Mouse (Mus musculus) spleen, adult 10 weeks (tissue): ENCODE data around the gene Pmm1. TPM values are rescaled to one million over a fixed set of nuclear protein-coding genes. Genes with fewer than 3 reads are reported as not detected.

Experiments used
- polyA plus RNA-seq: library from polyadenylated mRNA; stranded (reverse); fragments of 350-450 nt; fragmentation: Illumina TruSeq; extraction: RNeasy Lipid Tissue Mini Kit (QIAGEN cat#74804); gene quantifications from one replicate; pipeline ENCODE4 v1.2.3, GENCODE M21; 2015; ENCODE audit warnings: low replicate concordance; ENCODE audit not compliant: insufficient read depth

The Pmm1 gene
- 8.7 TPM for polyA plus RNA-seq

DNA sequence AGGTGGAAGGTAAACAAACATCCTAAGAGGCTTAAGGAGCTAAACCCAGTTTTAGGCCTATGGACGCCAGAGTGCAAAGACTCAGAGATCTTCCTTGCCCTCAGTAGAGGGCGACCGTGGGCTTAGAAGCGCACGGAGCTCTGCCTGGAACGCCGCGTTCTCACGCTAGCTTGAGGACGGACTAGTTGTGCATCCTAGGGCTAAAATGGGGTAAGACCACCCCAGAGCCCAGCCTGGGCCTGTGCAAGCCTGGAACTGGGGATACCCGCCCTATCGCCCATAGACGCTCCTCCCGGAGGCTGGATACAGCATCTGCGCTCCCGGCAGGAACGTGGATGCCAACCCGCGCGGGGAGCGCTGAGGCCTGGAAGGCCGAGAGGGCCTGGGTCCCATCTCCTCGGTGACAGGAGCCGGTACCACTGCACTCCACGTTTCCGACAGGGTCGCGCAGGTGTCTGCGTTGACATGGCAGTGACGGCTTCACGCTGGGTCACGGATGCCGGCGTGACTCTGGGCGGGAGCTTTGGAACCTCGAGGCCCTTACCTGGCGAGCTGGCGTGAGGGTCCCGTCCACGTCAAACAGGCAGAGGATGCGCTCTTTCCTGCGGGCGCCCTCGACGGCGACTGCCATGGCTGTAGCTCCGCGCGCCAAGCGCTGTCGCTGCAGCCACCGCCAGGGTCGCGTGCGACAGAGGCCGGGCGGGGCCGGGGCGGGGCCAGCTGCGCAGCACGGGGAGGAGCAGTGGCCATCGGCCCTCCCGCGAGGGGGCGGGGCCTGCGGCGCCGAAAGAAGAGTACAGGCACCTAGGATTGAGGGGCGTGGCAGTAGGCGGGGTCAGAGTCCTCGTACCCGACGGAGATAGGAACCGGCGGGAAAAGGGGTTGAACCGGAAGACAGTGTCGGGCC is at the start of gene Pmm1:
Pmm1 (minus strand) TSS at position 760 of the 907 bp plus-strand sequence.

DNA sequence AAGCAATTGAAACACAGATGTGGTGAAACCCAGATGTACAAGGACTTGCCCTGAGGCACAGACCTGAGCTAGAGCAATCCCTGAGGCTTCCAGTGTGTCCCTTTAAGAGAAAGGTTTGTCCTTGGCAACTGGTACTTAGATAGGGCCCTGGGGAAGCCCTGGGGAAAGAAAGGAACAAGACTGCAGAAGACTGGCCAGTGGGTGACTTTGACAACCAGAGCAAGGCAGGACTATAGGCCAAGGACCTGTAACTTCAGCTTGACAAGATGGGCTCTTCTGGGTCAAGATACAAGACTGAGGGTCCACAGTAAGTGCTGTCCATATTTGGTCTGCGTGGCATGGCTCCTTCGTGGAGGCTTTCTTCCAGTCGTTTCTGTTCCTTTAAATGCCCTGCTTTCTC is 26.9 kb upstream of the Pmm1 start, which contains the start of gene Xrcc6:
Xrcc6 (plus strand) TSS at position 190 of the 400 bp plus-strand sequence.

DNA sequence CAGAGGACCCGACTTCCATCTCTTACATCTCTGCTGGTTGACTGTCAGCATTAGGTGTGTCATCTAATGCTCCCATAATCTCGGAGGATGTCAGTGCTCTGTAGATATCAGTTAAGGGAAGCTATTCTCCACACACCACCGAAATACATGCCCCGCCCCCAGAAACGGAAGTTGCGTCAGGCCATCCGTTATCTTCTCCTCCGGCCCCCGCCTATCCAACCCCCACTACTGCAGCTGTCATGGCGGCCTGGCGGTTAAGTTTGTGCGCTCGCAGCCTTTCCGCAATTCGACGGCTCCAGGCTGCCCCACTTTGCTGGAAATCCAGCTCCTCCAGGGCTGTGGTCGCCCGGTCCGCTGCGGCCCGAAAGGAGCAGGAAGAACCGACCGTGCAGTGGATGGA is 19.6 kb upstream of the Pmm1 start, which contains the start of gene 1700029P11Rik:
1700029P11Rik (plus strand) TSS at position 220 of the 400 bp plus-strand sequence.

DNA sequence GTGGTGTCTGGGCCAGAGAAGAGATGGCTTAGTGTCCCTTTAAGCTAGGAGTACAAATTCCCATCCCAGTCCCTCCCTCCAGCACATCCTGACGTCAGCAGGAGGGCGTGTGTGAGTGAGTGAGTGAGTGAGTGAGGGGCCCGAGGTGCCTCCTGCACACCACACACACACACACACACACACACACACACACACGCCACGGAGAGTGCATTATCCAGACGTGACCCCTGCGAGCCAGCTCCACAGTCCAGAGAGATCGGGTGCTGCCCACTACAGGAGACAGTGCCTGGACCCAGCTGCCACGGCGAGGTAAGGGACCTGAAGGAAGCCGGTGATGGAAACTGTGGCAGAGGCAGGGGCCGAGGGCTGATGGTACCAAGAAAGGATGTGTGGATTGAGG is 24.1 kb downstream of the Pmm1 start, which contains the start of gene Csdc2:
Csdc2 (plus strand) TSS at position 81 of the 400 bp plus-strand sequence.

DNA sequence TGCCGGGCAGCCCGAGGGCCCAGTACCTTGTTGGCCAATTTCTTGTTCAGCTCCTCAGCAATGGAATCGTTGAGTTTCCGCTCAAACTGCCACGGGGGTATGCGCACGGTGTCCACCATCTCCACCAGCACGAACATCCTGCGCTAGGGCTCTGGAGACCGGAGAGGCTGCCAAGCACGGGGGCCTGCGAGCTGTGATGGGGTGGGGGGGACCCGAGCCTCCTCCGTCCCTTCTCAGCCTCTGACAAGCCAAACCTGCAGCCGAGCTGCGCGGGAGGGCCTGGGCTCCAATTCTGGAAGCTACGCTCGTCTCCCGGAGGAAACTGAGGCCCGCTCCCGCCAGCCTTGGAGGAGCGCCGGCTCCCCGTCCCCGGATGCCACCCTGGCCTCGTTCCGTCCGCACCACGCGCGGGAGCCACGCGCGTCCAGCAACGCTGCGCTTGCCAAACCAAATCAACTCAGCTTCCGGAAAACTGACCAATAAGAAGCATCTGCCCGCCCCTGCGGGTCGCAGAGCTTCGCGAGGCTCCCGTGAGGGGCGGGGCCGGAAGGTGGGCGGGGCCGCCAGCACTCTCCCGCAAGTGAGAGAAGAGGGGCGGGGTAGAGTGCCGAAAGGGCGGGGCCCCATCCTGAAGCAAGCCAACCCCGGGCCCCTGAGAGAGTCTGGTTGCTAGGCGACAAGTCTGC is 34.8 kb downstream of the Pmm1 start, which contains the start of gene Polr3h:
Polr3h (minus strand) TSS at position 481 of the 686 bp plus-strand sequence.

Other genes starting within 250 kb of the Pmm1 start
- gene Zc3h7b, start 215.9 kb downstream of the Pmm1 start, polyA plus RNA-seq, result 22.6 TPM
- gene Rangap1, start 215.4 kb downstream of the Pmm1 start, polyA plus RNA-seq, result 39.4 TPM
- gene Tef, start 158.5 kb downstream of the Pmm1 start, polyA plus RNA-seq, result 46.9 TPM
- gene Tob2, start 102.1 kb downstream of the Pmm1 start, polyA plus RNA-seq, result 19.5 TPM
- 84.3 TPM for gene Phf5a, start 89.0 kb downstream of the Pmm1 start, polyA plus RNA-seq
- gene Aco2, start 88.6 kb downstream of the Pmm1 start, polyA plus RNA-seq, result 69.1 TPM
- gene Polr3h, start 34.7 kb downstream of the Pmm1 start, polyA plus RNA-seq, result 7.3 TPM
- 1.7 TPM for gene Csdc2, start 24.2 kb downstream of the Pmm1 start, polyA plus RNA-seq
- not detected for gene 1700029P11Rik, start 19.6 kb upstream of the Pmm1 start, polyA plus RNA-seq
- 51.6 TPM for gene Xrcc6, start 26.9 kb upstream of the Pmm1 start, polyA plus RNA-seq
- gene Desi1, start 72.9 kb upstream of the Pmm1 start, polyA plus RNA-seq, result 24.1 TPM
- 237 TPM for gene Snu13, start 86.7 kb upstream of the Pmm1 start, polyA plus RNA-seq
- not detected for gene 4930407I10Rik, start 98.2 kb upstream of the Pmm1 start, polyA plus RNA-seq
- gene Mei1, start 109.1 kb upstream of the Pmm1 start, polyA plus RNA-seq, result not detected
- gene Ccdc134, start 167.0 kb upstream of the Pmm1 start, polyA plus RNA-seq, result 33.7 TPM
- gene Srebf2, start 186.3 kb upstream of the Pmm1 start, polyA plus RNA-seq, result 50.6 TPM